Mouse (Mus musculus): ENCODE measurements around the gene Actr10. TPM values are rescaled to one million over a fixed set of nuclear protein-coding genes. Genes with fewer than 3 reads are reported as not detected.

Gene Actr10
- 10 to 100 TPM; 88.1 to 92.1 TPM for total RNA-seq (2021)
- long read RNA-seq, experiment 1, full-length matches to known transcripts, result 19 of 23 reads
- long read RNA-seq, experiment 1, partial matches to known transcripts, result 4 of 23 reads
- long read RNA-seq, experiment 1, other reads (novel, unspliced or antisense), result 0 of 23 reads
- long read RNA-seq, experiment 2, full-length matches to known transcripts, result 22 of 29 reads
- long read RNA-seq, experiment 2, partial matches to known transcripts, result 4 of 29 reads
- long read RNA-seq, experiment 2, other reads (novel, unspliced or antisense), result 3 of 29 reads

DNA sequence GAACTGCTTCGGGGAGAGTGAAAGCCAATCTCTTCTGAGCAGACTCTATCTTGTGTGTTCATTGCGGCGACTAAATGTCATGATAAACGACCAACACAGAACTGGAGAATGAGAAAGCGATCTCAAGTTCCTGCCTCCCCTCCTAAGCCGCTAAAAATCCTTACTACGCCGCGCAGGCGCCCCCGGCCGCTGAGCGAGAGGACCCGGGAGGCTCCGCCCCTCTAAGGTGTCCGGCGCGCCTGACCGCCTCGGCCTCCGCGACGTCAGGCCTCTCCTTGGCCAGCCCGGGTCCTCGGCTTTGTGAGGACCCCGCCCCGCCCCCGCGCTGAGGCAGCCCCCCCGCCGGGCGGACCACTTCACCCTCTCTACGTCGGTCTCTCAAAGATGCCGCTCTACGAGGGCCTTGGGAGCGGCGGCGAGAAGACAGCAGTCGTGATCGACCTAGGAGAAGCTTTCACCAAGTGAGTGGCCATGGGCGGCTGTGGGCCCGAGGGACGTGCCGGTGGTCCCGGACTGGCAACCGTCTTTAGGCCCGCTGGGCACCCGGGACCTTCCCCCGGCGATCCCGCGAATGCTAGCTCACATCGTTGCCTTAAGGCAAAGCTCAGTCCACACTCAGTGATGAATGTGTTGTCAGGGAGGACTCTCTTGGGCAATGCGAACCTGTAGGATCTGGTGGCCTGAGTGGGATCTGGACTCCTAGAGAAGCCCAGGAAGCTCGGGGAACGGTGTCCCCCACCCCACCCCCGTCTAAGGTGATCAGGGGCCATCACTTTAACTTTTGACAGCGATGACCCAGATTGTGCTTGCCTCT, at the start of gene Actr10:
Actr10 (plus strand) TSS at position 287 of the 814 bp plus-strand sequence.
- intact Hi-C loops (cut with DNase I), result no loop called here
- peak; percentile 89 to 94 for DNase-seq

DNA sequence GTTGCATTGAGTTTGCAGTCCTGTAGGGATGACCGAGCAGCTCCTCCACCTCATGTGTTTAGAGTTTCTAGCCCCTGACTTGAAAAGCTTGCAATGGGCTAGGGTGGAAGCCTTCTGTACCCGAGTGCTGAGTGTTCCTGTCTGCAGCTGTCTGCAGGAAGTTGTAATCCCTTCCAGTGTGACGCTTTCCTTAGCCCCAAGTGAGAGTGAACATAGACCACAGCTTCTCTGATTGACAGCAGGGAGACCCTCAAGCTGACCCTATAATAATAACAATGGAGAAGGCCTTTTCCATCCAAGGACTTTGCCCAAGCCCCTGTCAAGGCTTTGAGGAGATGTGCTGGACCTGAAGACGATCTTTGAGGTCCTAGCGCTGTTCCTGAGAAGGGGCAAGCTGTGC, 47.3 kb upstream of the Actr10 start:
- intact Hi-C loops (cut with DNase I), result no loop called here

DNA sequence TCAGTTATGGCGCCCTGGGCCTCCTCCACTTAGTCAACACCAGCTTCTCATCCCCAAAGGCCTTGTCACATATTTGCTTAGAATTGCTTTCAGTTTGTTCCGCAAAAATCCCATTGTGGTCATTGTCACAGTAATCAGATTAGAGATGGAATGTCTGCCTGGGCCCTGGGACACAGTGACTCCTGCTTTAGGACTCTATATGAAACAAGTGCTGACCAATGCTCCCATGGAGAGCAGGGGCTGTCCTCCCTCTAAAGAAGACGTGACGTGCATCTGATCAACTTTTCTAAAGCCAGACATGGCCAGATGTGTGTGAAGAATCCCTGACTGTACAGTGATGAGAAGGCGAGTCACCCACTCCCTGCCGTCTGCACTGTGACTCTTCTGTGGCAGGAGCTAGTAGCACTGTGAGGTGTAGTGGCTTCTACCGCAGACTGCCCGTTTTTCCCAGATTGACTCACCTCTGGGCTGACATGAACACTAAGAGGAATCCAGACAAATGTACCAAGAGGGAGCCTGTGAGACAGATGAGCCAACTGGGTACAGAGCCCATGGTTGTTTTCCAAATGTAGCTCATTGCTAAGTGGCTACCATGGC, 46.7 kb upstream of the Actr10 start:
- intact Hi-C loops (cut with DNase I), result no loop called here
- DNase-seq, result no peak

More for the DNA sequence above, 47.3 kb upstream of the Actr10 start:
- DNase-seq, result no peak

DNA sequence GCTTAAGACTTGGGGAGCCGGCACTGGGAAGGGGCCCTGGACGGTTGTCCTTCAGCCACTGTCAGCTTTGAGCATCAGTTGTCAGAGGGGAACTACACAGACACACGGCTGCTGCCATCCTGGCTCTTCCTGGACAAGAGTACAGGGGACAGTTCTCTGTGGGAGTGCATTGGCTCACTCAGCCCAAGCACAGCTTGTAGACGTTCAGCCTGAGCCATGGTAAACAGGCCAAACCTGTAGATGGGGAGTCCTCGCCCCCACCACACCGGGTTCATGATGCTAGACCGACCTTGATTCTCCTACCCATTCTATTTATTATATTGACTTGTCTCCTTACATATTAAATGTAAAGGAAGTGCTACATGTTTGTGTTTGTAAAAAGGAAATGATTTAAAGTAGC, 42.4 kb upstream of the Actr10 start:
- DNase-seq, result no peak
- intact Hi-C loops (cut with DNase I), result no loop called here

DNA sequence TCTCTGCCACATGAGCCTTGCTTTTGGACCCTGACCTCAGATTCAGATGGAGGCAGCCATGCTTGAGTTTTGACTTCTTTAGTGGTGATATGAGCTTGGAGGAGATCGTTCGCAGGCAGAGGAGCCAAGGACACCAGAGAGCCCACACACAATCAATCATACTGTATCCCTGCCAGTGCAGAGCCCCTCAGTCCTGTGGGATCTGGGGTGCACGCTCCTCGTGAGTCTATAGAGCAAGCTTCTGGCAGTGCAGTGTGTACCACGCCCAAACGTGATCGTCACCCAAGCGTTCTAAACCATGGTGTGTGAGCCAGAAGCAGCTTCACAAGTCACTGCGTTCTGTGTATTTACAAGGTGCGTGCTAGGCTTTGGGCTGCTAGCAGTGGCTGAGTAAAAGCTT, 41.6 kb upstream of the Actr10 start:
- intact Hi-C loops (cut with DNase I), result no loop called here
- no peak for DNase-seq

DNA sequence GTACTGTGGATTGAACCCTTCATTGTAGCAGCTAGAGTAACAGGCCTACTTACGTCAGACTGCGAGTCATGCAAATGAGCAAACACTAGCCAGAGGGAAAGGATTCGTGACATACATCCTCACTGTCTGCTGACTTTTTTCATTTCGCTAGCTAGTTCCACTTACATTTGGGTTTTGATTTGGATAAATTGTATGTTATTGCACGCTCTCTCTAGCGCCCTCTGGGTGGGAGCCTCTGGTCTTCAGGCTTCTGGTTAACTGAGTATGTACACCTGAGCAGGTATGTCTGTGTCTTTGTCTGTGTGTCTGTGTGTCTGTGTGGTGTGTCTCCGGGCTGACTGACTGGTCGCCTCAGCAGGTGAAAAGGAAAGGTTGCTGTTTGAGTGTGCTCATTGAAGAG, 40.2 kb upstream of the Actr10 start:
- DNase-seq, result no peak
- intact Hi-C loops (cut with DNase I), result no loop called here

DNA sequence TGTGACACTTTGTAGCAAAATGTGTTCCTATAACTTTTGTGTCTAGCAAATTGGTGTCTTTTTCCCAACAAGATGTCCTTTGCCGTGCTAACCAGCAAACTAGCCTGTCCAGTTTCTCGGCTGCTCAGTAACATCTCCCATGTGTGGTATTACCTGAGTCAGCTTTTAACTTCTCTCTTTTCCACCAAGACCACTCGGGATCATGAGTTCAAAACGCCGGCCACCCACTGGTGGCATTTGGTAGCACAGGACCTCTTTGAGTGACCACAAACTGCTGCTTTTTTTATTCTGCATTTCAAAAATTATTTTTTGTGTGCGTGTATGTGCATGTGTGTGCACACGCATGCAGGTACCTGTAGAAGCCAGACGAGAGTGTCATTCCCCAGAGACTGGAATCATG, 39.2 kb upstream of the Actr10 start:
- no peak for DNase-seq
- intact Hi-C loops (cut with DNase I), result no loop called here

DNA sequence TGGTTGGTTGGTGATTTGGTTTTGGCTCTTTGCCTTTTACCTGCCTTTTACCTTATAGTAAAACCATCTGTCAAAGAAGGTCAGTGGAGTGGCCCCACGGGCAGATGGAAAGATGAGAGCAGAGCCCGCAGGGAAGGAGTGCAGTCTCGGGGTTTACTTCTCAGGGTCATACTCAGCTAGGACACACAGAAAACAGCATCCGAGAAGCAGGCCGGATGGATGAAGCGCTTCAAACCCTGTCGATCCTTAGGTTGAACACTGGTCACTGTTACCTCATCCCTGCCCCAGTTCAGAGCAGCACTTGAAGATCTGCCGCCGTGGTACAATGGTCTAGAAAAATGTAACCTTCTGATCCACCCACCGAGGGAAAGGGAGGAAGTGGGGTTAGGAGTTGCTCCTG, 33.2 kb upstream of the Actr10 start:
- no peak for DNase-seq
- intact Hi-C loops (cut with DNase I), result loop anchor here (10.0 kb wide), 1 partner anchor 230 kb away; no protein-coding TSS in a partner anchor

DNA sequence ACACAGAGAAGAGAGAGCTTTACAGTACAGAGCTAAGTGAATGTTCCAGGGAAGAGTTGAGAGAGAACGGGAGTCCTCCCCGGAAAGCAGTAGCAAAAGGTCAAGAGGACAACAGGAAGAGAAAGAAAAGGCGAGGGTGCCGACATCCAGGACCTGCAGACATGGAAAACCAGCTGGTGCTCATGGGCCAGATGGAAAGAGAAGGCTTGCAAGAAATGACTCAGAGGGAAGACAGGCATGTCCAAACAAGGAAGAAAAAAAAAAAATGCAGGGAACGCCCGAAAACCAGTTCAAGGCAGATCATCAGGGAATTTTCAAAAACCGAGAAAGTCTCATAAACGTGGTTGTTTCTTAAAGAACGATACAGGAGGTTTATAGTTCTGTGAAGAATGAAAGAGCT, 30.8 kb upstream of the Actr10 start:
- DNase-seq, result no peak
- intact Hi-C loops (cut with DNase I), result loop anchor here (10.0 kb wide), 1 partner anchor 232 kb away; no protein-coding TSS in a partner anchor

DNA sequence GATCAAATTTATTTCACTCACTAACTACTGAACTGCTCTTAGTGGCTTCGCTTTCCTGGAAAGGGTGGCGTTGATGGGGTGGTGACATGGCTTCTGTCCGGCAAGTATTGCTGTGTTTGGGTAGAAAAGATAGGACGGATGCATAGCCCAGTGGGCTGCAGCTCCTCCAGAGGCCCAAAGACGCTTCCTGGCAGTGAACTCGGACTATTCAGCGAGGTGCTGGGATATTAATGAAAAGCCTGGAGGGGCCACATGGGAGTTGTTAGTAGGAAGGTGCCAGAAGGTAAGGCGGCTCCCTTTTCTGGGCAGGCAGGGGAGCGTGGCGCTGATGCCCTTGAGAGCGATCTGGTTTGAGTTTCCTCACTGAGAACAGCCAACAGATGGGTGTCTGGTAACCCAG, 30.0 kb upstream of the Actr10 start:
- intact Hi-C loops (cut with DNase I), result loop anchor here (10.0 kb wide), 1 partner anchor 233 kb away; no protein-coding TSS in a partner anchor

DNA sequence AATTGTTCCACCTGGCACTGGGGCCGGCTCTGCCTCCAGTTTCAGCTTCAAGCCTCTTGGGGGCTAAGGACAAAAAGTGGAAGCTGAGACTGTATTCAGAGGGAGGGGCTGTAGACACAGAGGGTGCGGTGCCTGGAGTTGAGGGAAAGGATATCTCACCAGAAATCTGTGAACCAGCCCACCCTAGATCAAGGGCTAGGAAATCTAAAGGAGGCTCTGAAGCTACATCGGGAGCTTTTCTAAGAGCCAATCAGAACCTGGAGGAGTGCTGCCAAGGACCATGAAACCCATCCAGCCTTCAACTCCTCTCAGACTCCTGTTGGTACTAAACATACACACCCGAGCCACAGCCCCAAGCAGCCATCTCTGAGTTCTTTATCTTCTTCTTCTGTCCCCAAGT, 29.6 kb upstream of the Actr10 start:
- intact Hi-C loops (cut with DNase I), result loop anchor here (10.0 kb wide), 1 partner anchor 233 kb away; no protein-coding TSS in a partner anchor
- DNase-seq, result no peak

More for the DNA sequence above, 30.0 kb upstream of the Actr10 start:
- no peak for DNase-seq

DNA sequence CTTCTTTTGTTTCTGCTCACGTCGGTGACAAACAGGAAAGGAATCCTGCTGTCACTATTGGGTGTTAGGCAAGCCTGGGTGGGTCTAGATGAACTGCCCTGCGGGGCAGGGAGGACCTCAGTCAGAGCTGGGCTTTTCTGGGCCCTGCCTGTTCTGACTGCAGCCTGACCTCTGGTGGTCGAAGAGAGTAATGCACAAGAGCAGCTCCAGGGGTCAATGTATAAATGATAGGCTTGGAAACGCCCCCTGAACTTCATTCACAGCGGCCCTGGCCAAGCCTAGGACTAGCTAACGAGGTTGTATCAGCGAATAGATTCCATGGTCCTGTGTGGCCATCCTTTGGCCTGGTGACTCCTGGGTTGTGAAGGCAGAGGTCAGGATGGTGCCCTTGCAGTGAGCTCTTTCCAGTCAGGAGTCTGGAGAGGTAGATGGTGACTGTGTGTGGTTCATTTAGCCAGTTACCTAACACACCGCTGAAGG, 27.4 kb upstream of the Actr10 start:
- intact Hi-C loops (cut with DNase I), result loop anchor here (5.0 to 10.0 kb wide), 3 partner anchors 83 to 675 kb away; partner anchors contain the start of genes Frmd6 and Pygl
- peak; percentile 76 to 77 for DNase-seq

DNA sequence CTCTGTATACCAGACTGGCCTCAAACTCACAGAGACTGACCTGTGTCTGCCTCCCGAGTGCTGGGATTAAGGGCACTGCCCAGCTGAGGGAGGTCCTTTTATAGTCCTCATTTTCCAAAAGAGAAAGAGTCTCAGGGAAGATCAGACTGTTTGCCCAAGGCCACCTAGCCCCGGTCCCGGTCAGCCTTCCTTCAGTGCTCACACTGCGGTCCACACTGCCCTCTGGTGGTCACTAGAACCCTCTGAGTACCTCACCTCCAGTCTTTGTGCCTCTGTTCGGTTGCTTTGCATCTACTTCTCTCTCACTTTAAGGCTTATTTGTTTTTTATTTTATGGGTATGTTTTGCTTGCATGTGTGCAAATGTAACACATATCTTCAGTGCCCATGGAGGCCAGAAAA, 26.6 kb upstream of the Actr10 start:
- intact Hi-C loops (cut with DNase I), result loop anchor here (1.0 to 10.0 kb wide), 4 partner anchors 84 to 676 kb away; partner anchors contain the start of genes Frmd6 and Pygl

DNA sequence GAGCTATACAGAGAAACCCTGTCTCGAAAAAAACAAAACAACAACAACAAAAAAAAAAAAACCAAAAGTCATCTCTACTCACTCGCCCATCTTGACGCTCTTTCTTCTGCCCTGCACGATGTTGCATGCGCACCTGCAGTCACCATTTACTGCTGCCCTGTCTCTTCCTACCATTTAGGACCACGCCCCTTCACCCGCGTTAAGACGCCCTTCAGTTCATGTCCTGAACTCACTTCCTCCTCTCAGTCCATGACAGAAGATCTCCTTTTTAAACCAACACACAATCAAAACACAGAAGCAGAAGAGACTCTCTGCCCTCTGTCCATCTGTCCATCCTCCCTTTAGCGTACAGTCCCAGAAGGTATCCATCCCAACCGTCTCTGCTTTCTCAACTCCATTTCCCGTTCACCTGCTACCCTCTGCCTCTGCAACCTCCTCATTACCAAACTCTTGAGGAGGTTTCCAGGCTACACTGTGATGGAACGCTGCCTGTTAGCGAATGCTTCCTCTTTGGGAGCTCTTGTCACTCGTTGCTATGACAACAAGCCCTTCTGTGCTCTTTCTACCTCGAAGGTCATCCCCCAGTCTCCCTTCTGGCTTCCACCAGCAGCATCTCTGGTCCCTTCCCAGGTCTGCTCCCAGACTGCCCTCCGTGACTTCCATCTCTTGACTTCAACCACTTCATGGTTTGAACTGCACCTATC, 25.8 kb upstream of the Actr10 start:
- intact Hi-C loops (cut with DNase I), result loop anchor here (1.0 to 10.0 kb wide), 4 partner anchors 85 to 677 kb away; partner anchors contain the start of genes Frmd6 and Pygl
- DNase-seq, result no peak

More for the DNA sequence above, 26.6 kb upstream of the Actr10 start:
- peak; percentile 74 to 76 for DNase-seq

DNA sequence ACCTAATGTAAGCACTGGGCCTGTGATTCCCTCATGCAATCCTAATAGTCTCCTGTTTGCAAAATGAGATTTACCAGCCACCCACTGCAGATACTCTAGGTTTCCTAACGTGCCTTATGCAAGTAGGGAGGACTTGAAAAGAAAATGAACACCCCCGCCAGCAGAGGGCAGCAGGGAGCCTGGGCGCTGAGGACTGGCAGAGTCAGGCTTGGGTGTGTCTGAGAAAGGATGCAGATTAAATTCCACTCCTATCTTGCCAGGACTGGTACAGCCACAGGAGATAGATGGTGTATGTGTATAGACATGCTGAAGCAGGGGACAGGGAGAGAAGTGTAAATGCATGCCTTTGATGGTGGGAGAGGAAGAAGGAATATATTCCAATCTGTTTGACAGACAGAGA, 24.2 kb upstream of the Actr10 start:
- intact Hi-C loops (cut with DNase I), result loop anchor here (5.0 to 10.0 kb wide), 3 partner anchors 86 to 679 kb away; partner anchors contain the start of genes Frmd6 and Pygl
- peak; percentile 69 to 74 for DNase-seq

DNA sequence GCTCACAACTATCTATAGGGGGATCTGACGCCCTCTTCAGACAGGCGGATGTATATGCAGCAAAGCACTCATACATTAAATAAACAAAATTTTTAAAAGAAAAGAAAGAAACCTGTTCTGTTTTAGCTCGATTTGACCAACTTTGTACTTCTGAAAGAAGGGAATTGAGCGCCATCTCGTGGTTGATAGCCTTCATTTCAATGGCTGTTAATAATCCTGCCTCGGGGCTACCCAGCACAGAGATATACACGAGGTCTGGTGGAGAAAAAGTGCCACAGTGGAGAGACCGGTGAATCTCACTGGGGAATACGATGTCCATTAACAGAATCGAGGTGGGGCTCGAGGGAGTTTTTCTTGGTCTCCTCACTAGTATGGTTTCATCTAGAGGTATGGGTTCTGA, 23.3 kb upstream of the Actr10 start:
- no peak for DNase-seq
- intact Hi-C loops (cut with DNase I), result loop anchor here (5.0 to 10.0 kb wide), 3 partner anchors 87 to 680 kb away; partner anchors contain the start of genes Frmd6 and Pygl

DNA sequence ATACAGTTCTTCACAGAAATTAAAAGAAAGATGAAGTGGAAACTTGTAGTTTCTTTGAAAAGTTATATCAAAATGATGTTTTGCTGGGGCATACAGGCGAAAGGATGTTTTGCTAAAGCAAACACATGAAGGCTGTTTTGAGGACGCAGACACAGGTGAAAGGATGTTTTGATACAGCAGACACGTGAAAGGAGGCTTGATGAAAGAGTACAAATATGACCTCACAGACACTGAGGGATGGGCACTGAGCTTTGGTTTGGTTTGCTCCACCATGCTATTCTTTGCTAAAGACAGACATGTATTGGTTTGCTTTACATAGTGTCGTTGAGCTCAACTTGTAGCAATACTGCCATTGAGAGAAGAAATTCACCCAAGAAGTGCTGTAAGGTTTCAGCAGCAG, 7.9 kb upstream of the Actr10 start:
- DNase-seq, result no peak
- intact Hi-C loops (cut with DNase I), result no loop called here

DNA sequence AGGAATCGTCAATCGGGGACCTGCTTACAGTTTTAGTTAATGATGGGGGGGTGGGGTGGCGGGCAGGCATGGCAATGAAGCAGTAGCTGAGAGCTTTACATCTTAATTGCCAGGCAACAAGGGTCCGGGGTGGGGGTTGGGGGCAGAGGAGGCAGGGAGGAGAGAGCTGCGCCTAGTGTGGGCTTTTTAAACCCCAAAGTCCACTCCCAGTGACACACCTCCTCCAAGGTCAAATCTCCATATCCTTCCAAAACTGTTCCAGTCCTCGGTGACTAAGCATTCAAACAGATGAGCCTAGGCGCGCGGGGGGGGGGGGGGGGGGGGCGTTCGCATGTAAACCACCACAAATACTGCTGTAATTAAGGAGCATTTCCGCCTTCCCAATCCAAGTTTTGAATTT, 507 bp upstream of the Actr10 start:
- intact Hi-C loops (cut with DNase I), result no loop called here

DNA sequence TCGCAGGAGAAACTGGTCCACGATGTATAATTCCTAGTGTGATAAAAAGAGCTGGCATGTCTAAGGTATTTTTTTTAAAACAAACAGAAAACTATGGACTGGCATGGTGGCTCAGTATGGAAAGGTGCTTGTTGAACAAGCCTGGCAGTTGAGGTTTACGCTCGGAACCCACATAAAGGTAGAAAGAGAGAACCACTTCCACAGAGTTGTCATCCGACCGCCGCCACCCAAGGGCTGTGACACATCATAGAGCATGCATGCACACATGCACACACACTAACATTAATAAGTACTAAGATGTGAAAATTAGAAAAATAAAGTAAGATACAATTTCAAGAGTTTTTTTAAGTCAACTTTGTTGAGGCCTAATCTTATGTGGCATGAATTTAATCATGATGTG, 3.1 kb downstream of the Actr10 start:
- DNase-seq, result no peak
- intact Hi-C loops (cut with DNase I), result no loop called here

More for the DNA sequence above, 507 bp upstream of the Actr10 start:
- DNase-seq, result no peak

DNA sequence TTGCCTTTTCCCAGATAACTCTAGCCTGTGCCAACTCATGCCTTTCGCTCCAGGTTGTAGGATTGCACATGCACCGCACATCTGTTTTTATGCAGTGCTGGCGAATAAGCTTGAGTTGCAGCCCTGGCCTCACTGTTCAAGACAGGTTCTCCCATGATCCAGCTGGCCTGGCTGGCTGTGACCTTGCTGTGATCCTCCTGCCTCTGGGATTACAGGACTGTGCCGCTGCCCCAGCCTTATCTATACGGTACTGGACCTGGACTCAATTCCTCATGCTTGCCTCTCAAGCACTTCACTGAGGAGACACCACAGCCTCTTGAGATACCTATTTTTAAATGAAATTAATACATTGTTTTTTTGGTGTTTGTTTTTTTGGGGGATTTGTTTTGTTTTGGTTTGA, 6.5 kb downstream of the Actr10 start:
- DNase-seq, result no peak
- intact Hi-C loops (cut with DNase I), result no loop called here

Data from gastrocnemius, postnatal 36 days (tissue).